Mouse (Mus musculus) neural tube, embryonic 14.5 days (tissue): ENCODE measurements at regions not wholly inside any gene's neighbourhood (a gene's known extent, or its start where the extent isn't known, plus 50 kb on each side); places are given as distances from the start of the nearest gene placed in this dataset.

Source experiments
- ATAC-seq: fragments of 200-750 bp; cut with Nextera tagmentation; 2 replicates; pipeline ENCODE4 v1.8.0; 2017; ENCODE audit warnings: low read depth, mild to moderate bottlenecking, moderate TSS enrichment, moderate library complexity
- H3K27ac ChIP-seq: fragments of 300-500 bp; sonication (generic); 2 replicates; pipeline ENCODE4 v1.5.1; 2014; ENCODE audit warnings: low read depth, mild to moderate bottlenecking, control low read depth, low read length, moderate library complexity, mixed read lengths
- H3K27me3 ChIP-seq: fragments of 300-500 bp; sonication (generic); 2 replicates; pipeline ENCODE4 v1.6.1; 2014; ENCODE audit warnings: low read length; ENCODE audit not compliant: control insufficient read depth, insufficient read depth
- H3K36me3 ChIP-seq: fragments of 300-500 bp; sonication (generic); 2 replicates; pipeline ENCODE4 v1.6.1; 2014; ENCODE audit warnings: low read length, mixed read lengths; ENCODE audit not compliant: control insufficient read depth, insufficient read depth
- H3K4me1 ChIP-seq: fragments of 300-500 bp; sonication (generic); 2 replicates; pipeline ENCODE4 v1.6.1; 2014; ENCODE audit warnings: low read length; ENCODE audit not compliant: control insufficient read depth, insufficient read depth
- H3K4me2 ChIP-seq: fragments of 300-500 bp; sonication (generic); 2 replicates; pipeline ENCODE4 v1.6.1; 2014; ENCODE audit warnings: mild to moderate bottlenecking, low read depth, low read length, control low read depth
- H3K4me3 ChIP-seq: fragments of 300-500 bp; sonication (generic); 2 replicates; pipeline ENCODE4 v1.5.1; 2014; ENCODE audit warnings: low read depth, low read length, control low read depth, mixed read lengths
- H3K9ac ChIP-seq: fragments of 300-500 bp; sonication (generic); replicated peaks from 2 replicates; pipeline ENCODE4 v1.6.1; 2014; ENCODE audit warnings: low read depth, mild to moderate bottlenecking, control low read depth, low read length, mixed read lengths
- H3K9me3 ChIP-seq: fragments of 300-500 bp; sonication (generic); 2 replicates; pipeline ENCODE4 v1.6.1; 2016; ENCODE audit warnings: low read length; ENCODE audit not compliant: control insufficient read depth
- WGBS: fragments of 180-500 bp; shearing (Covaris S2); extraction: QIAGEN DNeasy Blood & Tissue Kit; methylation state at CpG from one replicate; pipeline ENCODE4 v1.1.7; 2014; 5-methylcytosine and 5-hydroxymethylcytosine counted together

GRCm38 (mm10) chr9:61732747-61733146 is 181.6 kb downstream of the Rplp1 start:
- no peaks in the 10 kb centered on the region for H3K36me3 ChIP-seq
- no peak overlapping the region for H3K4me2 ChIP-seq
- 75% methylated on average over 4 of the region's 4 CpGs for WGBS
- H3K27ac ChIP-seq, result no peak overlapping the region
- H3K4me3 ChIP-seq, result no peak overlapping the region
- no peak overlapping the region for H3K9ac ChIP-seq
- no peaks in the 10 kb centered on the region for H3K27me3 ChIP-seq
- H3K4me1 ChIP-seq, result no peaks in the 10 kb centered on the region
- ATAC-seq, result no peak
- no peaks in the 10 kb centered on the region for H3K9me3 ChIP-seq

DNA sequence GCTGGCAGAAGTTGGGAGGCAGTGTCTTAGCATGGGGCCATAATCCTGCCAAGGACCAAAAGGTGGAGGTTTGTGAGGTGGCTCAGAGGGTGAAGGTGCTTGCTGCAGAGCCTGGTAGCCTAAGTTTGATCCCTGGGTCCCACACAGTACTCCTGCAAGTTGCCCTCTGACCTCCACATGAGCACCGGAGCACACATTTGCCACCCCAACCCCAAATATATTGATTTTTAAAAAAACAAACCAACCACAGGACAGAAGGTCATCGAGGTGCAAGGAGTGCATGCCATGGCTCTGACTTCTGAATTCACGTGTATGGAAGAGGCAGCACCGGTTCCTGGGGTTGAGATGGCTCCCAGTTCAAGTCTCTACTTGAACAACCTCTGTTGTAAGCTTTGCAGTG is 186.2 kb downstream of the Rplp1 start:
- H3K9me3 ChIP-seq, result no peaks in the 10 kb centered on the region
- no peaks in the 10 kb centered on the region for H3K27me3 ChIP-seq
- no peak overlapping the region for H3K9ac ChIP-seq
- no peaks in the 10 kb centered on the region for H3K36me3 ChIP-seq
- no peak overlapping the region for H3K27ac ChIP-seq
- H3K4me2 ChIP-seq, result no peak overlapping the region
- ATAC-seq, result no peak
- no peaks in the 10 kb centered on the region for H3K4me1 ChIP-seq
- H3K4me3 ChIP-seq, result no peak overlapping the region
- WGBS, result 83% methylated on average over 4 of the region's 4 CpGs

GRCm38 (mm10) chr9:61727651-61728050 is 186.7 kb downstream of the Rplp1 start:
- Histone ChIP-seq H3K4me3 (no peak overlapping the region), H3K4me2 (no peak overlapping the region), H3K9ac (no peak overlapping the region), H3K4me1 (no peaks in the 10 kb centered on the region), H3K27me3 (no peaks in the 10 kb centered on the region), H3K9me3 (no peaks in the 10 kb centered on the region), H3K36me3 (no peaks in the 10 kb centered on the region), H3K27ac (no peak overlapping the region)
- no peak for ATAC-seq
- WGBS, result 73% methylated on average over 10 of the region's 10 CpGs

DNA sequence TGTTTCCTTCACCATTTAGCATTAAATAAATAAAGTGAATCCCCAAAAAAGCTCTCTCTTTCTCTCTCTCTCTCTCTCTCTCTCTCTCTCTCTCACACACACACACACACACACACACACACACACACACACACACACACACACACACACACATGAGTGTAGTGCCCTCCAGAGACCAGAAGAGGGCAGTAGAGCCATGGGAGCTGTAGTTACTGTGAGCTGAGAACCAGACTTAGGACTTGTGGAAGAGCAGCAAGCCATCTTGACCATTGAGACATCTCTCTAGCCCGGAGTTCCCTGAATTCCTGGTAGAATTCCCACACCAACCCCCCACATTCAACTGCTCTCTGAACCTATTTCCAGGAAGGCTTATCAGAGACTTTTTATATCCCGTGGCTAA is 190.3 kb downstream of the Rplp1 start:
- 91% methylated on average over 2 of the region's 2 CpGs for WGBS
- Histone ChIP-seq H3K4me1 (peaks cover 12% of the 10 kb centered on the region), H3K4me3 (no peak overlapping the region), H3K27ac (no peak overlapping the region), H3K9ac (no peak overlapping the region), H3K36me3 (no peaks in the 10 kb centered on the region), H3K4me2 (no peak overlapping the region), H3K27me3 (no peaks in the 10 kb centered on the region), H3K9me3 (no peaks in the 10 kb centered on the region)
- no peak for ATAC-seq

DNA sequence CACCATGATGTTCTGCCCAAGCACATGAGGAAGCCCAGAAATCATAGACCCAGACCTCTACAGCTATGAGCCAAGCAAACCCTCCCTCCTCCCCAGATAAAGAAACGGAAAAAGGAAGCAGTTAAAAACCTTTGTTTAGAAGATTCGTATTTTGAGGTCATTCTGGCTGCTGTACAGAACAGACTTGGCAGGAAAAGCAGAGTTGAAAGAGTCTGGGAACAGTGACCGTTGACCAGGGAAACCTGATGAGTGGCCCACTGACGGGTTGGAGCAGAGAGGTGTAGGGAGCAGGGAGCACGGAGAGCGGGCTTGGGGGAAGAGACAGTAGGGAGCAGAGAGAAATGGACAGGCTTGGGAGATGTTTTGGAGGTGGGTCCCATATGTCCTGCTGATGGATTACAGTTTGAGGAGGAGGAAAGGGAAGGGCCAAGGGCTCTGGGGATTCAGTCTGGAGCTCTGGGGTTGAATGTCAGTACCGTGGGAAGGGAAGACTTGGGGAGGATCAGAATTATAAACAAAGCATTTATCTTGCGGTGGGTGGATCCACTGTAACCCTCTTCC is 191.2 kb downstream of the Rplp1 start:
- no peak for ATAC-seq
- H3K27me3 ChIP-seq, result no peaks in the 10 kb centered on the region
- 79% methylated on average over 8 of the region's 8 CpGs for WGBS

GRCm38 (mm10) chr9:61721851-61722250 is 192.5 kb downstream of the Rplp1 start:
- no peak for ATAC-seq
- Histone ChIP-seq H3K4me1 (peaks cover 12% of the 10 kb centered on the region), H3K4me3 (no peak overlapping the region), H3K9ac (no peak overlapping the region), H3K27ac (no peak overlapping the region), H3K4me2 (no peak overlapping the region), H3K27me3 (no peaks in the 10 kb centered on the region), H3K9me3 (no peaks in the 10 kb centered on the region), H3K36me3 (no peaks in the 10 kb centered on the region)
- WGBS, result 91% methylated on average over 5 of the region's 5 CpGs

More for the DNA sequence above, 191.2 kb downstream of the Rplp1 start:
- Histone ChIP-seq H3K36me3 (no peaks in the 10 kb centered on the region), H3K9me3 (no peaks in the 10 kb centered on the region), H3K4me1 (peaks cover 12% of the 10 kb centered on the region), H3K4me2 (no peak overlapping the region), H3K27ac (no peak overlapping the region), H3K4me3 (no peak overlapping the region), H3K9ac (no peak overlapping the region)

GRCm38 (mm10) chr9:61721071-61721470 is 193.3 kb downstream of the Rplp1 start:
- H3K4me3 ChIP-seq, result no peak overlapping the region
- no peak overlapping the region for H3K4me2 ChIP-seq
- H3K27ac ChIP-seq, result no peak overlapping the region
- no peaks in the 10 kb centered on the region for H3K27me3 ChIP-seq
- 52% methylated on average over 4 of the region's 4 CpGs for WGBS
- H3K9me3 ChIP-seq, result no peaks in the 10 kb centered on the region
- peaks cover 12% of the 10 kb centered on the region for H3K4me1 ChIP-seq
- no peak for ATAC-seq
- H3K36me3 ChIP-seq, result no peaks in the 10 kb centered on the region
- H3K9ac ChIP-seq, result no peak overlapping the region

- Histone ChIP-seq H3K4me3 (no peak overlapping the region), H3K4me1 (peaks cover 12% of the 10 kb centered on the region), H3K27ac (no peak overlapping the region), H3K36me3 (no peaks in the 10 kb centered on the region), H3K9ac (no peak overlapping the region), H3K9me3 (no peaks in the 10 kb centered on the region), H3K4me2 (no peak overlapping the region), H3K27me3 (no peaks in the 10 kb centered on the region)
- WGBS, result 48% methylated on average over 5 of the region's 5 CpGs
- no peak for ATAC-seq
Observed at GRCm38 (mm10) chr9:61720206-61720605, 194.1 kb downstream of the Rplp1 start.

DNA sequence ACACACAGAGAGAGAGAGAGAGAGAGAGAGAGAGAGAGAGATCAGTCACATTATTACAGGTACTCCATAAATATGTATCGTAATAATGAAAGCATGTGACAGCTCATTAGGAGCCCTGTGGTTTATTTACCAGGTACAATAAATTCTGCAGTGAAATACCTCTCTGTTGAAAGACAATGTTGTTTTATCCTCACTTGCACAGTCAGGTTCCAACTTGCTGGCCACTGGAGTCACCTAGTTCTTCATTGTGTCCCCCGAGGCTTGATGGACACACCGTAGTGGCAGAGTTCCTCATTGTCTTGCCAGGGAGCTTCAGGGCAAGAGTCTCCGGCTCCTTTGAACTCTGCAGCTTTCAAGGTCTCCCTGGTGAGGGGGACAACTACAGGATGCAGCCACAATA is 197.6 kb downstream of the Rplp1 start:
- Histone ChIP-seq H3K4me2 (no peak overlapping the region), H3K4me3 (no peak overlapping the region), H3K9ac (no peak overlapping the region), H3K9me3 (no peaks in the 10 kb centered on the region), H3K27ac (no peak overlapping the region), H3K36me3 (no peaks in the 10 kb centered on the region), H3K27me3 (no peaks in the 10 kb centered on the region), H3K4me1 (peaks cover 27% of the 10 kb centered on the region)
- no peak for ATAC-seq
- WGBS, result 36% methylated on average over 4 of the region's 4 CpGs
